Mouse (Mus musculus): ENCODE measurements around the gene Cdca7l.

GRCm38 (mm10) chr12:117884627-117885026 is 80.5 kb downstream of the Cdca7l start:
- no peak for TF ChIP-seq RCOR1 (conservative IDR thresholded peaks at IDR 0.05; ENCODE audit: low read depth, low read length)
- no peak for TF ChIP-seq CTCF (conservative IDR thresholded peaks at IDR 0.05 in 1 of 2, IDR thresholded peaks at IDR 0.05 in 1 of 2; ENCODE audit: low read depth in 2 of 2, low read length in 2 of 2)
- TF ChIP-seq POLR2A (IDR thresholded peaks at IDR 0.05; ENCODE audit: low read depth, low read length): no peak
- no peak for TF ChIP-seq ZKSCAN1 (IDR thresholded peaks at IDR 0.05; ENCODE audit: borderline replicate concordance, low read depth, low read length)
- no peak for TF ChIP-seq CHD2 (IDR thresholded peaks at IDR 0.05; ENCODE audit: low read length)
- TF ChIP-seq JUND (conservative IDR thresholded peaks at IDR 0.05; ENCODE audit: low read depth, low read length): no peak
- no peak for TF ChIP-seq TCF12 (IDR thresholded peaks at IDR 0.05; ENCODE audit: low read depth, low read length)
- TF ChIP-seq NRF1 (IDR thresholded peaks at IDR 0.05; ENCODE audit: low read depth, low read length): no peak
